Mouse (Mus musculus): ENCODE measurements around the gene Ptges2.

- no peak for TF ChIP-seq POLR2A (IDR thresholded peaks at IDR 0.05; ENCODE audit: extremely low read depth, insufficient read depth, low read length)
- TF ChIP-seq CTCF (IDR thresholded peaks at IDR 0.05; ENCODE audit: extremely low read depth, insufficient read depth, low read length): no peak
Measured at GRCm38 (mm10) chr2:32438733-32439132, 43.0 kb downstream of the Ptges2 start.
